Mouse (Mus musculus) heart, postnatal 0 days (tissue): Measurements from ENCODE around the gene Synj1.

Experiments
- CTCF ChIP-seq: IDR thresholded peaks from 2 replicates; pipeline ENCODE4 v1.5.1; 2016; ENCODE audit warnings: antibody characterized with exemption, control low read depth, low read depth
- EP300 ChIP-seq: IDR thresholded peaks from 2 replicates; pipeline ENCODE4 v1.6.1; 2016; ENCODE audit warnings: antibody characterized with exemption, low read depth

DNA sequence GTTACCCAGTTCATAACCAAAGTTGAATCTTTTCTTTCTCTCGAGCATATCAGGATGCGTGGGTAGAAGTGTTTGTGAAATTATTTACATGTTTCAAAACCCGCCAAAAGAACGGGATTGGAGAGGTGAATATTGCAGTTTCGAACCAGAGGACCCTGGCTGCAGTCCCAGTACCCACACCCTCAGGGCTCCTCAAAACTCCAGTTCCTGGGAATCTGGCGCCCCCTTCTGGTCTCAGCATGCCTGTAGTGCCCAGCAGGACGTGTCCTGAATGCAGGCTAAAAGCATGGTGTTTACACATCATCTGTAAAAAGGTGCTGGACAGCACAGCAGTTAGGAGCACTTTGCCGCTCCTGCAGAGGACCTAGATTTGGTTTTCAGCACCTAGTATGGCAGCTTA, 34.4 kb upstream of the Synj1 start:
- TF ChIP-seq CTCF (peak; percentile 42), EP300 (no peak)
